Mouse (Mus musculus): ENCODE measurements around the gene 4932438H23Rik.

The 4932438H23Rik gene

GRCm38 (mm10) chr16:91095022-91095421, at the start of gene 4932438H23Rik:
Gene 4932438H23Rik, minus strand, starts transcription at chr16:91095122.
- in situ Hi-C loops (cut with MboI, MseI): loop anchor here in 1 of 2 experiments (10.0 kb wide), 1 partner anchor 230 kb away; no protein-coding TSS in a partner anchor

GRCm38 (mm10) chr16:91140991-91141630, 46.2 kb upstream of the 4932438H23Rik start:
- in situ Hi-C loops (cut with MboI, MseI): loop anchor here in 1 of 2 experiments (25.0 kb wide), 1 partner anchor 1429 kb away; no protein-coding TSS in a partner anchor

- in situ Hi-C loops (cut with MboI, MseI): loop anchor here in 1 of 2 experiments (25.0 kb wide), 1 partner anchor 1428 kb away; no protein-coding TSS in a partner anchor
Measured at GRCm38 (mm10) chr16:91140457-91140856, 45.5 kb upstream of the 4932438H23Rik start.

- in situ Hi-C loops (cut with MboI, MseI): loop anchor here in 1 of 2 experiments (25.0 kb wide), 1 partner anchor 1428 kb away; no protein-coding TSS in a partner anchor
Measured at GRCm38 (mm10) chr16:91140056-91140455, 45.1 kb upstream of the 4932438H23Rik start.

GRCm38 (mm10) chr16:91139481-91139880, 44.6 kb upstream of the 4932438H23Rik start:
- in situ Hi-C loops (cut with MboI, MseI): loop anchor here in 1 of 2 experiments (25.0 kb wide), 1 partner anchor 1427 kb away; no protein-coding TSS in a partner anchor

GRCm38 (mm10) chr16:91138736-91139135, 43.8 kb upstream of the 4932438H23Rik start:
- in situ Hi-C loops (cut with MboI, MseI): loop anchor here in 1 of 2 experiments (25.0 kb wide), 1 partner anchor 1426 kb away; no protein-coding TSS in a partner anchor

- in situ Hi-C loops (cut with MboI, MseI): loop anchor here in 1 of 2 experiments (25.0 kb wide), 1 partner anchor 1426 kb away; no protein-coding TSS in a partner anchor
Measured at GRCm38 (mm10) chr16:91138151-91138550, 43.2 kb upstream of the 4932438H23Rik start.

GRCm38 (mm10) chr16:91136607-91137006, 41.7 kb upstream of the 4932438H23Rik start:
- in situ Hi-C loops (cut with MboI, MseI): loop anchor here in 1 of 2 experiments (25.0 kb wide), 1 partner anchor 1424 kb away; no protein-coding TSS in a partner anchor

- in situ Hi-C loops (cut with MboI, MseI): loop anchor here in 1 of 2 experiments (25.0 kb wide), 1 partner anchor 1418 kb away; no protein-coding TSS in a partner anchor
Measured at GRCm38 (mm10) chr16:91129916-91130315, 35.0 kb upstream of the 4932438H23Rik start.

GRCm38 (mm10) chr16:91128431-91128830, 33.5 kb upstream of the 4932438H23Rik start:
- in situ Hi-C loops (cut with MboI, MseI): loop anchor here in 1 of 2 experiments (25.0 kb wide), 1 partner anchor 1416 kb away; no protein-coding TSS in a partner anchor

GRCm38 (mm10) chr16:91126734-91127524, 32.0 kb upstream of the 4932438H23Rik start:
- in situ Hi-C loops (cut with MboI, MseI): loop anchor here in 1 of 2 experiments (25.0 kb wide), 1 partner anchor 1415 kb away; no protein-coding TSS in a partner anchor

GRCm38 (mm10) chr16:91124256-91124655, 29.3 kb upstream of the 4932438H23Rik start:
- in situ Hi-C loops (cut with MboI, MseI): no loop called here

GRCm38 (mm10) chr16:91123821-91124220, 28.9 kb upstream of the 4932438H23Rik start:
- in situ Hi-C loops (cut with MboI, MseI): no loop called here

GRCm38 (mm10) chr16:91119879-91120278, 25.0 kb upstream of the 4932438H23Rik start:
- in situ Hi-C loops (cut with MboI, MseI): no loop called here

GRCm38 (mm10) chr16:91116696-91117095, 21.8 kb upstream of the 4932438H23Rik start:
- in situ Hi-C loops (cut with MboI, MseI): no loop called here

GRCm38 (mm10) chr16:91116006-91116405, 21.1 kb upstream of the 4932438H23Rik start:
- in situ Hi-C loops (cut with MboI, MseI): no loop called here

GRCm38 (mm10) chr16:91110999-91111535, 16.1 kb upstream of the 4932438H23Rik start:
- in situ Hi-C loops (cut with MboI, MseI): no loop called here

GRCm38 (mm10) chr16:91107608-91108007, 12.7 kb upstream of the 4932438H23Rik start:
- in situ Hi-C loops (cut with MboI, MseI): no loop called here

- in situ Hi-C loops (cut with MboI, MseI): no loop called here
Measured at GRCm38 (mm10) chr16:91105481-91106051, 10.6 kb upstream of the 4932438H23Rik start.

- in situ Hi-C loops (cut with MboI, MseI): no loop called here
Measured at GRCm38 (mm10) chr16:91104821-91105480, 10.0 kb upstream of the 4932438H23Rik start.
